Mouse (Mus musculus) bone marrow macrophage, adult 2 months (primary cell): ENCODE data around the gene Cdh5.

Experiments
- CTCF ChIP-seq: IDR thresholded peaks from 2 replicates; pipeline ENCODE4 v1.5.1; 2012; ENCODE audit warnings: low read depth, mild to moderate bottlenecking, low read length, moderate library complexity
- POLR2A ChIP-seq: IDR thresholded peaks from 2 replicates; pipeline ENCODE4 v1.6.1; 2012; ENCODE audit warnings: mild to moderate bottlenecking, low read depth, low read length, borderline replicate concordance

DNA sequence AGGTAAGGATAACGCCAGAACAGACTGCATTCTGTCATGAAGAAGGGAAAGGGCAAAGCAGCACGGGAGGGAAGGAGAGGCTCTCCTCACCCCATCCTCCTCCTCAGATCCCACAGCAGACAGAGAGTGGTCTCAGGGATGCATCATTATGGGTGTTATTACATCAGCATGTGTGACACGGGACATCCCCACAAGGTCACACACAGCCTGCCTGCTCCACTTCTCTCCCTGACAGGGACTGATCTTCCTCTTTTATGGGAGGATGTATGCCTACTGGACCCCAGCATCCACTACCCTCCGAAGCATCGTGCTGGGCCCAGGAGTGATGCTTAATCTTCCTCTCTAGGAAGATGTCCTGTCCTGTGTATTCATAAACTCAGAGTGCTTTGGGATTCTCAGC is 41.5 kb upstream of the Cdh5 start:
- no peak for TF ChIP-seq CTCF
- no peak for TF ChIP-seq POLR2A
